Mouse (Mus musculus): ENCODE measurements around the gene Osr1.

DNA sequence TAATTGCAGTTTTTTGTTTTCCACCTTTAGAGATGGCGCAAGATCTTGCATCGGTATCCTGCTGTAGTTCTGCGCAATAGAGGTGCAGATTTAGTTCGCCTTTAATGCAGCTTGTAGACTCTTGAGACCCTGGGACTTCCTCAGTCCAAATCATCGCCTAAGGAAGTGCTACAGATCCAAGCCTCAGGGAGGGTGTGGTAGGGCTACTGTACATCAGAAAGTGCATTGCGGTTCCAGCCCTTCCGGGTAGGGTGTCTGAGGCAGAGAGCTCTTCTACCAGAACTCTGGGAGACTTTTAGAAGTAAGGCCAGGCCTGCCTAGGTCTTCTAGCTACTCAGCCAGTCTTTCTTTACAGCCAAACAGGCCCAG is 15.2 kb downstream of the Osr1 start:
- no peak for TF ChIP-seq GATA1 (IDR thresholded peaks at IDR 0.05; ENCODE audit: borderline replicate concordance, low read length)
- no peak for TF ChIP-seq FLI1 (IDR thresholded peaks at IDR 0.05; ENCODE audit: low read length)
